Mouse (Mus musculus): ENCODE data around the gene Ephb2. TPM values are rescaled to one million over a fixed set of nuclear protein-coding genes. Genes with fewer than 3 reads are reported as not detected.
A peak's percentile ranks its signal among the peaks of the same experiment; 100 is the strongest.

Ephb2 gene
- total RNA-seq, 1 experiment, result 15.5 TPM

- DNase-seq (ENCODE audit: low read depth, low spot score), result no peak
- Histone ChIP-seq H3K4me3 (ENCODE audit: insufficient read depth in 1 of 2, low read depth in 1 of 2, low read length in 2 of 2, poor library complexity in 1 of 2, severe bottlenecking in 1 of 2) (no peak overlapping the region), H3K9ac (ENCODE audit: insufficient read depth, low read depth, low read length, poor library complexity, severe bottlenecking) (no peak overlapping the region), H3K36me3 (ENCODE audit: control insufficient read depth, insufficient read depth, low read length, poor library complexity, severe bottlenecking) (no peaks in the 10 kb centered on the region), H3K4me1 (ENCODE audit: control insufficient read depth in 2 of 2, insufficient read depth in 2 of 2, low read length in 2 of 2, poor library complexity in 1 of 2) (peaks cover 14 to 40% of the 10 kb centered on the region in 2 experiments), H3K27ac (ENCODE audit: insufficient read depth, low read depth, low read length, poor library complexity, severe bottlenecking) (no peak overlapping the region), H3K9me3 (ENCODE audit: control insufficient read depth, insufficient read depth, low read depth, low read length) (no peaks in the 10 kb centered on the region)
- in situ Hi-C loops (cut with MboI; ENCODE audit: low sequenced_read_pairs in 2 of 2, unreplicated experiment in 2 of 2), result no loop called here
- TF ChIP-seq ZC3H11A (IDR thresholded peaks at IDR 0.05; ENCODE audit: borderline replicate concordance, low read depth, low read length), result no peak
- TF ChIP-seq ZNF384 (IDR thresholded peaks at IDR 0.05; ENCODE audit: low read depth, low read length), result no peak
- no peak for TF ChIP-seq MAFK (IDR thresholded peaks at IDR 0.05; ENCODE audit: insufficient read depth, low read depth, low read length)
- TF ChIP-seq CHD2 (IDR thresholded peaks at IDR 0.05; ENCODE audit: low read depth, low read length), result no peak
- TF ChIP-seq HCFC1 (IDR thresholded peaks at IDR 0.05; ENCODE audit: borderline replicate concordance, insufficient read depth, low read length), result no peak
Measured at GRCm38 (mm10) chr4:136738291-136738690, 97.5 kb downstream of the Ephb2 start.

DNA sequence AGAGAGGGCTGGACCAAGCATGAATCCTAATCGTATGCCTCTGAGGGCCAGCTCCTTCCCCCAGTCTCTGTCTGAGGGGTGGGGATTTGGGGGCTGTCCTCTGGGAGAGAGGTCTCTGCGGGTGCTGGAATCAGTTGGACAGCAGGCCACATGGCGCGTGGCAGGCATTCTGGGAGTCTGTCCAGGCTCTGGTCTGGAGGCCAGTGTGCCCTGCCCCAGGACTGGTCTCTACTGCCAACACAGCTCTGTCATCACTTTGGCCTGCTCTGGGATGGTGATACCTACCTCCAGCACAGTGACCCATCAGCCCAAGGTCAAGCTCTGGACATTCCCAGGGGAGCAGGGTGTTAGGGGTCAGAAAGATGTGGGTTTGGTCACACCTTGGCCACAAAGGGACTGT is 99.9 kb downstream of the Ephb2 start:
- peaks cover 28 to 45% of the 10 kb centered on the region in 2 experiments for H3K4me1 ChIP-seq (ENCODE audit: control insufficient read depth in 2 of 2, insufficient read depth in 2 of 2, low read length in 2 of 2, poor library complexity in 1 of 2)
- DNase-seq (ENCODE audit: low read depth, low spot score), result no peak
- no peaks in the 10 kb centered on the region for H3K9me3 ChIP-seq (ENCODE audit: control insufficient read depth, insufficient read depth, low read depth, low read length)
- no peak overlapping the region for H3K9ac ChIP-seq (ENCODE audit: insufficient read depth, low read depth, low read length, poor library complexity, severe bottlenecking)
- no peak overlapping the region for H3K4me3 ChIP-seq (ENCODE audit: insufficient read depth in 1 of 2, low read depth in 1 of 2, low read length in 2 of 2, poor library complexity in 1 of 2, severe bottlenecking in 1 of 2)
- H3K36me3 ChIP-seq (ENCODE audit: control insufficient read depth, insufficient read depth, low read length, poor library complexity, severe bottlenecking), result no peaks in the 10 kb centered on the region
- no peak overlapping the region for H3K27ac ChIP-seq (ENCODE audit: insufficient read depth, low read depth, low read length, poor library complexity, severe bottlenecking)
- in situ Hi-C loops (cut with MboI; ENCODE audit: low sequenced_read_pairs in 2 of 2, unreplicated experiment in 2 of 2), result no loop called here
- no peak for TF ChIP-seq MAFK (IDR thresholded peaks at IDR 0.05; ENCODE audit: insufficient read depth, low read depth, low read length)
- no peak for TF ChIP-seq HCFC1 (IDR thresholded peaks at IDR 0.05; ENCODE audit: borderline replicate concordance, insufficient read depth, low read length)
- TF ChIP-seq ZNF384 (IDR thresholded peaks at IDR 0.05; ENCODE audit: low read depth, low read length), result no peak
- no peak for TF ChIP-seq CHD2 (IDR thresholded peaks at IDR 0.05; ENCODE audit: low read depth, low read length)
- TF ChIP-seq ZC3H11A (IDR thresholded peaks at IDR 0.05; ENCODE audit: borderline replicate concordance, low read depth, low read length), result no peak

- Histone ChIP-seq H3K4me1 (ENCODE audit: control insufficient read depth in 2 of 2, insufficient read depth in 2 of 2, low read length in 2 of 2, poor library complexity in 1 of 2) (peaks cover 31 to 52% of the 10 kb centered on the region in 2 experiments), H3K27ac (ENCODE audit: insufficient read depth, low read depth, low read length, poor library complexity, severe bottlenecking) (no peak overlapping the region), H3K9ac (ENCODE audit: insufficient read depth, low read depth, low read length, poor library complexity, severe bottlenecking) (peak overlapping the region; percentile 51; the same call in 1 of the 2 replicates), H3K4me3 (ENCODE audit: insufficient read depth in 1 of 2, low read depth in 1 of 2, low read length in 2 of 2, poor library complexity in 1 of 2, severe bottlenecking in 1 of 2) (no peak overlapping the region), H3K9me3 (ENCODE audit: control insufficient read depth, insufficient read depth, low read depth, low read length) (no peaks in the 10 kb centered on the region), H3K36me3 (ENCODE audit: control insufficient read depth, insufficient read depth, low read length, poor library complexity, severe bottlenecking) (no peaks in the 10 kb centered on the region)
- no peak for TF ChIP-seq ZC3H11A (IDR thresholded peaks at IDR 0.05; ENCODE audit: borderline replicate concordance, low read depth, low read length)
- no peak for TF ChIP-seq HCFC1 (IDR thresholded peaks at IDR 0.05; ENCODE audit: borderline replicate concordance, insufficient read depth, low read length)
- no peak for TF ChIP-seq ZNF384 (IDR thresholded peaks at IDR 0.05; ENCODE audit: low read depth, low read length)
- TF ChIP-seq CHD2 (IDR thresholded peaks at IDR 0.05; ENCODE audit: low read depth, low read length), result no peak
- no peak for TF ChIP-seq MAFK (IDR thresholded peaks at IDR 0.05; ENCODE audit: insufficient read depth, low read depth, low read length)
- in situ Hi-C loops (cut with MboI; ENCODE audit: low sequenced_read_pairs in 2 of 2, unreplicated experiment in 2 of 2), result no loop called here
- no peak for DNase-seq (ENCODE audit: low read depth, low spot score)
Measured at GRCm38 (mm10) chr4:136734210-136734803, 101.5 kb downstream of the Ephb2 start.

- Histone ChIP-seq H3K27ac (ENCODE audit: insufficient read depth, low read depth, low read length, poor library complexity, severe bottlenecking) (peak overlapping the region; percentile 61), H3K4me3 (ENCODE audit: insufficient read depth in 1 of 2, low read depth in 1 of 2, low read length in 2 of 2, poor library complexity in 1 of 2, severe bottlenecking in 1 of 2) (peak overlapping the region; percentile 11 to 20; a peak in 2 of 4 replicates), H3K9ac (ENCODE audit: insufficient read depth, low read depth, low read length, poor library complexity, severe bottlenecking) (peak overlapping the region; percentile 51; the same call in 1 of the 2 replicates), H3K4me1 (ENCODE audit: control insufficient read depth in 2 of 2, insufficient read depth in 2 of 2, low read length in 2 of 2, poor library complexity in 1 of 2) (peaks cover 31 to 55% of the 10 kb centered on the region in 2 experiments), H3K9me3 (ENCODE audit: control insufficient read depth, insufficient read depth, low read depth, low read length) (no peaks in the 10 kb centered on the region), H3K36me3 (ENCODE audit: control insufficient read depth, insufficient read depth, low read length, poor library complexity, severe bottlenecking) (no peaks in the 10 kb centered on the region)
- TF ChIP-seq HCFC1 (IDR thresholded peaks at IDR 0.05; ENCODE audit: borderline replicate concordance, insufficient read depth, low read length) (no peak), ZNF384 (IDR thresholded peaks at IDR 0.05; ENCODE audit: low read depth, low read length) (no peak), MAFK (IDR thresholded peaks at IDR 0.05; ENCODE audit: insufficient read depth, low read depth, low read length) (no peak), ZC3H11A (IDR thresholded peaks at IDR 0.05; ENCODE audit: borderline replicate concordance, low read depth, low read length) (no peak)
- DNase-seq (ENCODE audit: low read depth, low spot score), result no peak
- in situ Hi-C loops (cut with MboI; ENCODE audit: low sequenced_read_pairs in 2 of 2, unreplicated experiment in 2 of 2), result no loop called here
Measured at GRCm38 (mm10) chr4:136733217-136733865, 102.4 kb downstream of the Ephb2 start.

Measured in ES-E14 (cell line).